In genomic region chrX:167088438-167088837, GRCm38 (mm10) we compare ENCODE assay signal across 21 mouse cellular contexts.
DNase-seq lines count a peak whose midpoint lies in the region; ATAC-seq lines count a peak whose summit lies in the region.
"Had no signal": no experiment of that assay in that cellular context is flagged by ENCODE, and none has a peak within 500 bp of the region (broad histone marks: within the 10 kb centered on the region; RNA-seq: fewer than 3 reads in every experiment).

No protein-coding gene starts in this region.

- ATAC-seq in heart, embryonic 14.5 days (ENCODE audit: insufficient number of reproducible peaks, insufficient read depth, low FRiP score, low read depth): no peak
- ATAC-seq: forebrain, embryonic 13.5 days had no signal

- DNase-seq in heart, adult 11 months: peak; percentile 31
- no peak for DNase-seq in heart, postnatal 4 days
- DNase-seq in heart, postnatal 36 days: no peak
- DNase-seq in 3T3-L1 (ENCODE audit: low read depth, low spot score): peak; percentile 13
- DNase-seq in brain, adult 2 months (ENCODE audit: low read depth, low spot score): peak; percentile 24
- DNase-seq in frontal cortex, postnatal 36 days (ENCODE audit: low spot score in 2 of 2): no peak
- DNase-seq in adrenal gland, adult 8-10 months: no peak
- DNase-seq: adrenal gland, postnatal 10 days; cerebellum, adult 8-10 months; kidney, adult 8-10 months; liver, embryonic 13.5 days; lung, adult 2 months; right cerebral cortex, postnatal 14 days; thymus, postnatal 25 days had no signal

- WGBS in heart, embryonic 14.5 days: 25% methylated on average over 2 of the region's 2 CpGs

- H3K4me1 ChIP-seq in heart, embryonic 14.5 days (ENCODE audit: control insufficient read depth in 2 of 2, insufficient read depth in 2 of 2, low read length in 2 of 2): peaks cover 0 to 5% of the 10 kb centered on the region in 2 experiments; a peak in 2 of 4 replicates
- H3K4me1 ChIP-seq: forebrain, embryonic 13.5 days; liver, embryonic 13.5 days; midbrain, embryonic 12.5 days; stomach, embryonic 15.5 days had no signal

- H3K36me3 ChIP-seq in heart, embryonic 14.5 days (ENCODE audit: control insufficient read depth, insufficient read depth, low read length): no peaks in the 10 kb centered on the region
- H3K36me3 ChIP-seq: G1E; liver, embryonic 13.5 days; midbrain, embryonic 12.5 days; stomach, embryonic 15.5 days had no signal

- intact Hi-C loops in heart, postnatal 36 days (cut with DNase I): loop anchor here (5.0 kb wide), 1 partner anchor 36 kb away; no protein-coding TSS in a partner anchor

- no peak overlapping the region for H3K4me3 ChIP-seq in heart, embryonic 14.5 days (ENCODE audit: control insufficient read depth in 1 of 2, insufficient read depth in 1 of 2, low read depth in 1 of 2, low read length in 2 of 2)
- H3K4me3 ChIP-seq: forebrain, embryonic 13.5 days; left cerebral cortex, adult 2 months; liver, embryonic 13.5 days; midbrain, embryonic 12.5 days; stomach, embryonic 15.5 days had no signal

- no peak overlapping the region for H3K4me2 ChIP-seq in heart, embryonic 14.5 days (ENCODE audit: low read length)
- H3K4me2 ChIP-seq: forebrain, embryonic 13.5 days; hindbrain, embryonic 14.5 days; liver, embryonic 13.5 days; midbrain, embryonic 12.5 days; stomach, embryonic 15.5 days had no signal

- H3K27me3 ChIP-seq in heart, embryonic 14.5 days (ENCODE audit: control insufficient read depth, insufficient read depth, low read length): no peaks in the 10 kb centered on the region
- H3K27me3 ChIP-seq: liver, embryonic 13.5 days; stomach, embryonic 15.5 days had no signal

- H3K9me3 ChIP-seq in heart, embryonic 14.5 days (ENCODE audit: control insufficient read depth, low read length): no peaks in the 10 kb centered on the region
- H3K9me3 ChIP-seq: forebrain, embryonic 13.5 days; G1E; liver, embryonic 13.5 days; midbrain, embryonic 12.5 days; stomach, embryonic 15.5 days had no signal

- peak overlapping the region; percentile 53; a peak in 3 of 4 replicates for H3K27ac ChIP-seq in heart, embryonic 14.5 days (replicated peaks in 1 of 2; ENCODE audit: control insufficient read depth in 1 of 2, insufficient read depth in 1 of 2, low read depth in 2 of 2, low read length in 2 of 2)
- H3K27ac ChIP-seq: forebrain, embryonic 13.5 days; hindbrain, embryonic 14.5 days; left cerebral cortex, adult 2 months; liver, embryonic 13.5 days; midbrain, embryonic 12.5 days; stomach, embryonic 15.5 days had no signal

- no peak overlapping the region for H3K9ac ChIP-seq in heart, embryonic 14.5 days (ENCODE audit: low read length)
- H3K9ac ChIP-seq: forebrain, embryonic 13.5 days; hindbrain, embryonic 14.5 days; liver, embryonic 13.5 days; midbrain, embryonic 12.5 days; stomach, embryonic 15.5 days had no signal

Comparison
In these comparisons a context has a peak if more than half of its experiments do, and no peak if none do; other contexts are left out.
1. DNase-seq: peak in heart, adult 11 months (single experiment), 3T3-L1 (single experiment) and brain, adult 2 months (single experiment); none in heart, postnatal 4 days (single experiment), heart, postnatal 36 days (0 of 2), frontal cortex, postnatal 36 days (0 of 2) and adrenal gland, adult 8-10 months (single experiment).